Mouse (Mus musculus): ENCODE results near the gene Pbx3. TPM values are rescaled to one million over a fixed set of nuclear protein-coding genes. Genes with fewer than 3 reads are reported as not detected.

The Pbx3 gene
- polyA plus RNA-seq (2015; fragmentation: Nextera tagmentation; extraction: Ambion mirVana) = 63.2 and 67.3 TPM in 2 replicates

GRCm38 (mm10) chr2:34372305-34373301, at the start of gene Pbx3:
Gene Pbx3, minus strand, starts transcription at chr2:34373142.

GRCm38 (mm10) chr2:34406601-34407464, 33.9 kb upstream of the Pbx3 start, which contains the start of gene Mapkap1:
Gene Mapkap1, plus strand, starts transcription at chr2:34406771.

Other genes with a start within 250 kb of the Pbx3 start
- 81.0 and 86.5 TPM in 2 replicates for gene Mapkap1, start 33.6 kb upstream of the Pbx3 start, polyA plus RNA-seq (2015; fragmentation: Nextera tagmentation; extraction: Ambion mirVana)